Mouse (Mus musculus): ENCODE measurements around the gene Mdm4. TPM values are rescaled to one million over a fixed set of nuclear protein-coding genes. Genes with fewer than 3 reads are reported as not detected.
"Not testable (repeated sequence)": the region's sequence is repeated elsewhere in the genome, so short reads cannot be mapped to it uniquely, and the experiment has no call there.

Mdm4 gene
- polyA plus RNA-seq, 1 experiment from 2014 or later = 24.1 TPM

DNA sequence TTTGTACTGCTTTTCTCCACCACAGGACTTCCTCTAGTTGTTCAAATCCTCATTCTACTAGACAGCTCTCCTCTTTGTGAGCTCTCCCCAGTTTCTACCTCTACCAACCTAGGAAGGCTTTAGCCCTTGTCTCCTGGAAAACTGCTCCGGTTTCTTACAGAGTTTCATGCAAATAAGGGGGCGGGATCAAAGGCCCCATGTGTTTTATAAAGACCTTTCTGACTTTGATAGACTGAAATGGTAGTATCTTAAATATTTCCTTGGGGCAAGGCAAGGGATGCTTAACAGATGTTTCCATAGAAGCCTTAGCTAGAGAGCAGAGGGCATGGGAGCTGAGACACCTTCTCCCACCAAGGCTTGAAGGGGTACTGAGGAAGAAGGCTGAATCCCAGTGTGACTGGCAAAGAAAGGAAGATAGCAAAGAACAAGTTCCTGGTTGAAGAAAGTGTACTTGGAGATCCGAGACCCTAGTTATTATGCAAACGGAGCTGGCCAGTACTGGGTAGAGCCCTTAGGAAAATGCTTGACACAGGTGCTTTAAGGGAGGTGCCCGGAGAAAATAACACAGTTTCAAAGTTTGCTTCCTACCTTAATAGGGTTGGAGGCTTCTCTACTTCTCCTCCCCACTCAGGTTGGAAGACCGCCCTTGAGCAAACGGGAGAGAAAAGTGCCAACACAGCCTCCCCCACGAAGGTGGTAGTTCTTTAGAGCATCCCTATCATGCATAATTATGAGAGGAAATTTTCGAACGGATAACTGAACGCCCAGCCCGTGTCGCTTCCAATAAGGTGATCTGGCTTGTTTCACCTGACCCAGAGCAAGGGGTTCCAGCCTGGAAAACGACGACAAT, 14.9 kb upstream of the Mdm4 start, which contains the start of gene Pik3c2b:
TSS of gene Pik3c2b (plus strand) at position 657 of the 850 bp plus-strand sequence.
- ATAC-seq = peak; percentile 16; the same call in 1 of the 2 replicates
- Histone ChIP-seq H3K4me2 (ENCODE audit: low read depth, low read length) (peak within 1 kb of the TSS; percentile 92), H3K4me1 (ENCODE audit: control insufficient read depth, insufficient read depth, low read length) (peaks cover 29% of the 10 kb centered on the region), H3K9ac (ENCODE audit: low read depth, low read length) (peak within 1 kb of the TSS; percentile 98), H3K36me3 (ENCODE audit: control insufficient read depth, insufficient read depth, low read length) (no peaks in the 10 kb centered on the region), H3K27me3 (replicated peaks; ENCODE audit: control insufficient read depth, insufficient read depth, low read length) (no peaks in the 10 kb centered on the region), H3K4me3 (ENCODE audit: low read length) (peak within 1 kb of the TSS; percentile 72), H3K27ac (ENCODE audit: low read length) (peak within 1 kb of the TSS; percentile 92), H3K9me3 (ENCODE audit: control insufficient read depth, low read length) (no peaks in the 10 kb centered on the region)
- 4% methylated on average over 15 of the region's 15 CpGs for WGBS

DNA sequence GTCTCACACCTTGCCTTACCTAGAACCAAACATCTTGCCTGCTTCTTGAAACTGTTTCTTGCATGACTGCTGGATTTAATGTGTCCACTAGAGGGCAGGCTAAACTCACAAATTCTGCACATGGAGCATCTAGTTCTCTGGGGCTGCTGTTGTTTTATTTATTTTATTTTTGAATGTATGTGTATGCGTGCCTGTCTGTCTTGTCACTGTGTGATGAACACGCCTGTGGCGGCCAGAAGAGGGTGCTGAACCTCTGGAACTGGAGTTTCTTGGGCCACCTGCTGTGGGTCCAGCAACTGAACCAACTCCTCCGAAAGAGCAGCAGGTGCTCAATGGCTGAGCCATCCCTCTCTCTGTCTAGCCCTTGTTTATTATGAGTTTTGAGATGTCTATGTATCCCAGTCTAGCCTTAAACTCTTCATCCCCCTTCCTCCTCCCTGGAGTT, 9.2 kb upstream of the Mdm4 start:
- Histone ChIP-seq H3K4me3 (ENCODE audit: low read length) (no peak overlapping the region), H3K4me2 (ENCODE audit: low read depth, low read length) (no peak overlapping the region), H3K9me3 (ENCODE audit: control insufficient read depth, low read length) (no peaks in the 10 kb centered on the region), H3K36me3 (ENCODE audit: control insufficient read depth, insufficient read depth, low read length) (no peaks in the 10 kb centered on the region), H3K4me1 (ENCODE audit: control insufficient read depth, insufficient read depth, low read length) (no peaks in the 10 kb centered on the region), H3K27ac (ENCODE audit: low read length) (no peak overlapping the region), H3K9ac (ENCODE audit: low read depth, low read length) (no peak overlapping the region), H3K27me3 (replicated peaks; ENCODE audit: control insufficient read depth, insufficient read depth, low read length) (no peaks in the 10 kb centered on the region)
- WGBS = 17% methylated on average over 4 of the region's 4 CpGs
- peak; percentile 71 for ATAC-seq

DNA sequence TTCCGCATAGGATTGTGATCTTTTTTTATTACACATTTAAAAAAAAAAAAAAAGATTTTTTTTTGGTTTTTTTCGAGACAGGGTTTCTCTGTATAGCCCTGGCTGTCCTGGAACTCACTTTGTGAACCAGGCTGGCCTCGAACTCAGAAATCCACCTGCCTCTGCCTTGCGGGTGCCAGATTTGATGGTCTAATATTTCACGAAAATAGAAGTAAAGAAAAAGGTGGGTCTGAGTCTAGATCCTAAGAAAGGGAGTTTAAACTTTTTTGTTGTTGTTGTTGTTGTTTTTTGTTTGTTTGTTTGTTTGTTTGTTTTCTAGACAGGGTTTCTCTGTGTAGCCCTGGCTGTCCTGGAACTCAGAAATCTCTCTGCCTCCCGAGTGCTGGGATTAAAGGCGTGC, 4.3 kb upstream of the Mdm4 start:
- H3K4me1 ChIP-seq (ENCODE audit: control insufficient read depth, insufficient read depth, low read length); H3K4me2 ChIP-seq (ENCODE audit: low read depth, low read length); H3K36me3 ChIP-seq (ENCODE audit: control insufficient read depth, insufficient read depth, low read length); ATAC-seq; H3K9ac ChIP-seq (ENCODE audit: low read depth, low read length); H3K27me3 ChIP-seq (replicated peaks; ENCODE audit: control insufficient read depth, insufficient read depth, low read length); H3K27ac ChIP-seq (ENCODE audit: low read length); H3K9me3 ChIP-seq (ENCODE audit: control insufficient read depth, low read length); H3K4me3 ChIP-seq (ENCODE audit: low read length): not testable (repeated sequence)
- WGBS = 73% methylated on average over 7 of the region's 7 CpGs

DNA sequence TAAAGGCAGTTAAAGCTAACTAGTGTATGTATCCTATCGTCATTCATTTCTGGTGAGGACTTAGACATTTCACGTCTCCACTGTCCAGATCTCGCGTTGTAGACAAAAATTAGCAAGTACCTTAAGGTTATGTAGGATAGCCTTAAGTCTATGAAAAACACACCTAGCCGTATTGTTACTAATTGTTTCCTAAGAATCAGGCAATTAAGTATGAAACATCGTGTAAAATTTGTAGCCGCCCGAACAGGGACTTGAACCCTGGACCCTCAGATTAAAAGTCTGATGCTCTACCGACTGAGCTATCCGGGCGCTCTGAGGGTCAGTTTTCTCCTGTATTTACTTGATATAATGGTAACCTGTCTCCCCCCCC, 3.7 kb upstream of the Mdm4 start:
- peak overlapping the region; percentile 69; the same call in 1 of the 2 replicates for H3K27ac ChIP-seq (ENCODE audit: low read length)
- ATAC-seq = peak; percentile 74
- H3K9ac ChIP-seq (ENCODE audit: low read depth, low read length) = peak overlapping the region; percentile 37; the same call in 1 of the 2 replicates
- 3% methylated on average over 11 of the region's 11 CpGs for WGBS
- H3K36me3 ChIP-seq (ENCODE audit: control insufficient read depth, insufficient read depth, low read length) = no peaks in the 10 kb centered on the region
- peaks cover 7% of the 10 kb centered on the region; the same call in 1 of the 2 replicates for H3K4me1 ChIP-seq (ENCODE audit: control insufficient read depth, insufficient read depth, low read length)
- no peaks in the 10 kb centered on the region for H3K27me3 ChIP-seq (replicated peaks; ENCODE audit: control insufficient read depth, insufficient read depth, low read length)
- no peaks in the 10 kb centered on the region for H3K9me3 ChIP-seq (ENCODE audit: control insufficient read depth, low read length)
- peak overlapping the region; percentile 59 for H3K4me3 ChIP-seq (ENCODE audit: low read length)
- peak overlapping the region; percentile 54 for H3K4me2 ChIP-seq (ENCODE audit: low read depth, low read length)

DNA sequence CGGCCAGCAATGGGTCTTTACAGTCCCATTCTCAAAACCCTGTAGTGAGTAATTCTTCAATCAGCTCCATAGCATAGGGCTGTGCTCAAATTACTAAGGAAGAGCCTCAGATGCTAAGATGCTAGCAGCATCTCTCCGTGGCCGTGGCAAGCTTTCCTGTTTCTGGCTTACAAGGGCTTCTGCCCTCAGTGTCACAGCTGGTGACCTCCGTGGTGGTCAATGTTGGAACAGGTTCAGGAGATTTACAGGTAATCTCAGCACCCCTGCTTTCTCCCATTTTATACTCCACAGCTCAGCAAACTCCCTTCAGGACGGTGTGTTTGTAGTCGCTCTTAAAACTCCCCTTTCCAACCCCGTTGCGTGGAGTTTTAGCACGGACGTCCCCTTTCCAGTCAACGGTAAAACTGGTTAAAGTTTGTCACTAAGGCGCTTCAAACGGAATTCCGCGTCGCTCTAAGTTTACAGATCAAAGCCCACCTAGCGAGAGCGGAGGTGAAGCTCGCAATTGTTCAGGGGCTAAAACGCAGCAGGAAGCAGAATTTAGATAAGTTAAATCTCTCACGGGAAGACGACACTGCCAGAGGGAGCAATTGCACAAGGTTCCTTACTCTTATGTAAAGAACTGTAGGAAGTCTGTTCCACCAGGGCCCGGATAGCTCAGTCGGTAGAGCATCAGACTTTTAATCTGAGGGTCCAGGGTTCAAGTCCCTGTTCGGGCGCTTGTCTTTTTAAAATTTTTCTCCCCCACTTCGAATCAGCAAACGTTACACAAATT, 3.1 kb upstream of the Mdm4 start:
- H3K36me3 ChIP-seq (ENCODE audit: control insufficient read depth, insufficient read depth, low read length) = no peaks in the 10 kb centered on the region
- H3K4me2 ChIP-seq (ENCODE audit: low read depth, low read length) = peak overlapping the region; percentile 54
- WGBS = under 1% methylated on average over 28 of the region's 28 CpGs
- ATAC-seq = peak; percentile 92
- H3K27me3 ChIP-seq (replicated peaks; ENCODE audit: control insufficient read depth, insufficient read depth, low read length) = no peaks in the 10 kb centered on the region
- peaks cover 7% of the 10 kb centered on the region; the same call in 1 of the 2 replicates for H3K4me1 ChIP-seq (ENCODE audit: control insufficient read depth, insufficient read depth, low read length)
- peak overlapping the region; percentile 61 for H3K9ac ChIP-seq (ENCODE audit: low read depth, low read length)
- H3K4me3 ChIP-seq (ENCODE audit: low read length) = peak overlapping the region; percentile 59
- peak overlapping the region; percentile 69 for H3K27ac ChIP-seq (ENCODE audit: low read length)
- no peaks in the 10 kb centered on the region for H3K9me3 ChIP-seq (ENCODE audit: control insufficient read depth, low read length)

DNA sequence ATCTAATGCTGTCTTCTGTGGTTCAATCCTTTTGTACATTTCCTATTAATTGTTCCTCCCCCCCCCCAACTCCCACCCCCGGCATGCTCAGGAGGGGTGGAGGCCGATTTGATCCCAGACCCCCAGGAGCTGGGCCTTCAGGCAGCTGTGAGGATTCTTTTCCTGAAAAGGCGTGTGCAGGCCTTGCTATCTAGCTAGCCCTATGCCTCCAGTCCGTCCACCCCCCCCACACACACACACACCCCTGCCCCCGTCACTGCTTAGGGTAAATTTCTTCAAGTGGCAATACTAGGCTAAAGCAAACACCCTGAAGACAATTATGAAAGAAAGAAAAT, 2.6 kb upstream of the Mdm4 start:
- no peaks in the 10 kb centered on the region for H3K36me3 ChIP-seq (ENCODE audit: control insufficient read depth, insufficient read depth, low read length)
- peak overlapping the region; percentile 61 for H3K9ac ChIP-seq (ENCODE audit: low read depth, low read length)

DNA sequence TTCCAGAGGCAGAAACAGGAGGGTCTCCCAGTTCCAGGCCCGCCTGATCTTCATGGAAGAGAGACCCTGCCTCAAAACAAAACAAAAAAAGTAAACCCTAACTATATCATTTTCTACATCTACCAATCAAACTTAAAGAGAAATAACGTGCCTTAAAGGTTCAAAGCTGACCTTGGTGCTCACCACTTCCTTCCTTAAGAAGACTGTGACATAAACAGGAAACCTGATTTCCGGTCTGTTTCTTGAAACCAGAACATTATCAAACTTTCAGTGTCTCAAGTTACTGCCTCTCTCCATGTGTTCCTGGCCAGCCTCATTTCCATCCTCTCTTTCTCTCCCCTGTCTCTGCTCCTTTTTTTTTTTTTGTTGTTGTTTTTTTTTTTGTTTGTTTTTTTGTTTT, 617 bp downstream of the Mdm4 start:
- no peak for ATAC-seq
- no peak overlapping the region for H3K9ac ChIP-seq (ENCODE audit: low read depth, low read length)

More for the DNA sequence above, 2.6 kb upstream of the Mdm4 start:
- Histone ChIP-seq H3K9me3 (ENCODE audit: control insufficient read depth, low read length) (no peaks in the 10 kb centered on the region), H3K27ac (ENCODE audit: low read length) (peak overlapping the region; percentile 60; the same call in 1 of the 2 replicates), H3K4me2 (ENCODE audit: low read depth, low read length) (peak overlapping the region; percentile 54), H3K27me3 (replicated peaks; ENCODE audit: control insufficient read depth, insufficient read depth, low read length) (no peaks in the 10 kb centered on the region), H3K4me1 (ENCODE audit: control insufficient read depth, insufficient read depth, low read length) (peaks cover 11% of the 10 kb centered on the region; the same call in 1 of the 2 replicates), H3K4me3 (ENCODE audit: low read length) (peak overlapping the region; percentile 59)
- ATAC-seq = peak; percentile 13; the same call in 1 of the 2 replicates
- 5% methylated on average over 5 of the region's 5 CpGs for whole genome bisulfite sequencing

DNA sequence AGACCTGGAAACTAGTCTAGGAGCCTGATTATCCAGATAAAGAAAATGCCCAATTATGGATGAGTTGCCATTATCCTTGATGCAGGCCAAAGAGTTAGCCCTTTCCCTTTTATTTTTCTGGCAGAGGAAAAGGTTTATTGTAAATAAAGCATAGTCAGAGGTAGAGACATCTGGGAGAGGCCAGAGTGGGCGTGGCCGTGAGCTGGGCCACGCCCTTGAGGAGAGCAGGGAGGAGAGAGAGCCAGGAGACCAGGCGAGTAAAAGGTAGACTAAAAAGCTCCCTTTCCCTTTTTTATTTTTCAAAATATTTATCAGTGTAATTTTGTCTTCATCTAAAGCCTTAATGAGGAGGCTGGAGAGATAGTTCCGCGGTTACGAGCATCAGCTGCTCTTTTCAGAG, 2.4 kb downstream of the Mdm4 start:
- 33% methylated on average over 7 of the region's 7 CpGs for WGBS
- Histone ChIP-seq H3K36me3 (ENCODE audit: control insufficient read depth, insufficient read depth, low read length) (no peaks in the 10 kb centered on the region), H3K9ac (ENCODE audit: low read depth, low read length) (no peak overlapping the region), H3K27me3 (replicated peaks; ENCODE audit: control insufficient read depth, insufficient read depth, low read length) (no peaks in the 10 kb centered on the region), H3K4me3 (ENCODE audit: low read length) (no peak overlapping the region), H3K4me1 (ENCODE audit: control insufficient read depth, insufficient read depth, low read length) (peaks cover 14% of the 10 kb centered on the region), H3K27ac (ENCODE audit: low read length) (no peak overlapping the region), H3K4me2 (ENCODE audit: low read depth, low read length) (no peak overlapping the region), H3K9me3 (ENCODE audit: control insufficient read depth, low read length) (no peaks in the 10 kb centered on the region)
- ATAC-seq = no peak

More for the DNA sequence above, 617 bp downstream of the Mdm4 start:
- Histone ChIP-seq H3K27ac (ENCODE audit: low read length) (no peak overlapping the region), H3K9me3 (ENCODE audit: control insufficient read depth, low read length) (no peaks in the 10 kb centered on the region), H3K4me1 (ENCODE audit: control insufficient read depth, insufficient read depth, low read length) (peaks cover 13% of the 10 kb centered on the region; the same call in 1 of the 2 replicates), H3K27me3 (replicated peaks; ENCODE audit: control insufficient read depth, insufficient read depth, low read length) (no peaks in the 10 kb centered on the region), H3K4me3 (ENCODE audit: low read length) (no peak overlapping the region), H3K4me2 (ENCODE audit: low read depth, low read length) (no peak overlapping the region), H3K36me3 (ENCODE audit: control insufficient read depth, insufficient read depth, low read length) (no peaks in the 10 kb centered on the region)
- 82% methylated on average over 3 of the region's 3 CpGs for WGBS

DNA sequence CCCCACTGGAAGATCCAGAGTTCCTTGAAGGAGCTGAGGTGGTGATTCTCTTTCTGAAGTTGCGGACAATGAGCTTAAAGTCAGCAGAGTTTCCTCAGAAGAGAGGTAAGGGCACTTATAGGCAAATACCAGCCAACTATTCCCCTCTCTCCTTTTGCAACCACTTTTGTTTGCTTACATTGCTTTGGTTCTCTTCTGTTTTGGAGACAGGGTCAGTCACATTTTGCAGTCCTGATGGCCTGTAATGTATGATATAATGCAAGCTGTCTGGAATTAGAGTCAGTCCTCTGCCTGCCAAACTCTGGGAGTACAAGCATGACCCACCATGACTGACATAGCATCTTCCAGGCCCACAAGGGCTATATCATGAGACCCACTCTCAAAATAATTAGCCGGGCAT, 3.2 kb downstream of the Mdm4 start:
- Histone ChIP-seq H3K27ac (ENCODE audit: low read length) (no peak overlapping the region), H3K36me3 (ENCODE audit: control insufficient read depth, insufficient read depth, low read length) (no peaks in the 10 kb centered on the region), H3K9ac (ENCODE audit: low read depth, low read length) (no peak overlapping the region), H3K4me2 (ENCODE audit: low read depth, low read length) (no peak overlapping the region), H3K4me1 (ENCODE audit: control insufficient read depth, insufficient read depth, low read length) (peaks cover 9% of the 10 kb centered on the region; the same call in 1 of the 2 replicates), H3K4me3 (ENCODE audit: low read length) (no peak overlapping the region), H3K9me3 (ENCODE audit: control insufficient read depth, low read length) (no peaks in the 10 kb centered on the region), H3K27me3 (replicated peaks; ENCODE audit: control insufficient read depth, insufficient read depth, low read length) (no peaks in the 10 kb centered on the region)
- WGBS = 97% methylated on average over 2 of the region's 2 CpGs
- no peak for ATAC-seq
